Mouse (Mus musculus) myocyte (in vitro differentiated cells): ENCODE data around the gene Gngt2. TPM values are rescaled to one million over a fixed set of nuclear protein-coding genes. Genes with fewer than 3 reads are reported as not detected.
"Not testable (repeated sequence)": the region's sequence is repeated elsewhere in the genome, so short reads cannot be mapped to it uniquely, and the experiment has no call there.

Experiments used
- H3K27me3 ChIP-seq: one replicate; pipeline ENCODE4 v1.6.1; 2011; ENCODE audit not compliant: control insufficient read depth, insufficient read depth, insufficient read length
- H3K36me3 ChIP-seq: one replicate; pipeline ENCODE4 v1.6.1; 2011; ENCODE audit not compliant: control insufficient read depth, insufficient read depth
- H3K4me2 ChIP-seq: one replicate; pipeline ENCODE4 v1.6.1; 2011; ENCODE audit warnings: low read depth, control low read depth
- H3K4me3 ChIP-seq: one replicate; pipeline ENCODE4 v1.5.1; 2011; ENCODE audit warnings: mild to moderate bottlenecking, control low read depth, moderate library complexity
- H3K79me2 ChIP-seq: one replicate; pipeline ENCODE4 v1.6.1; 2011; ENCODE audit not compliant: control insufficient read depth, insufficient read depth
- H3ac ChIP-seq: one replicate; pipeline ENCODE4 v1.6.1; 2011; ENCODE audit not compliant: control insufficient read depth, insufficient read length
- CEBPB ChIP-seq: IDR thresholded peaks from 2 replicates; pipeline ENCODE4 v1.6.1; 2011; ENCODE audit warnings: mild to moderate bottlenecking, moderate library complexity; ENCODE audit not compliant: poor library complexity, insufficient read depth, severe bottlenecking
- E2F4 ChIP-seq: IDR thresholded peaks from one replicate; pipeline ENCODE4 v1.6.1; 2011; ENCODE audit warnings: mild to moderate bottlenecking, control low read depth, moderate library complexity; ENCODE audit not compliant: insufficient read depth
- MAX ChIP-seq: IDR thresholded peaks from one replicate; pipeline ENCODE4 v1.6.1; 2011; ENCODE audit warnings: low read depth, mild to moderate bottlenecking, control low read depth
- MYOD1 ChIP-seq, 3 experiments: IDR thresholded peaks; one replicate each; pipeline ENCODE4 v1.6.1; 2011; ENCODE audit warnings: control low read depth in 2 of 3, low read depth in 2 of 3, mild to moderate bottlenecking in 2 of 3, moderate library complexity in 1 of 3; ENCODE audit not compliant: insufficient read length in 2 of 3, control insufficient read depth in 1 of 3
- MYOG ChIP-seq, 3 experiments: IDR thresholded peaks; one replicate each; pipeline ENCODE4 v1.6.1; 2011; ENCODE audit warnings: control low read depth in 2 of 3, low read depth in 2 of 3, mild to moderate bottlenecking in 2 of 3; ENCODE audit not compliant: insufficient read length in 2 of 3, control insufficient read depth in 1 of 3, insufficient read depth in 1 of 3
- POLR2A ChIP-seq: IDR thresholded peaks from one replicate; pipeline ENCODE4 v1.6.1; 2011; ENCODE audit warnings: low read depth, mild to moderate bottlenecking, control low read depth, moderate library complexity; ENCODE audit not compliant: insufficient read length
- POLR2AphosphoS2 ChIP-seq: IDR thresholded peaks from one replicate; pipeline ENCODE4 v1.6.1; 2011; ENCODE audit warnings: low read depth, control low read depth; ENCODE audit not compliant: insufficient read length
- SRF ChIP-seq: IDR thresholded peaks from one replicate; pipeline ENCODE4 v1.6.1; 2011; ENCODE audit warnings: low read depth; ENCODE audit not compliant: control insufficient read depth, insufficient read length
- TCF12 ChIP-seq: IDR thresholded peaks from one replicate; pipeline ENCODE4 v1.6.1; 2011; ENCODE audit warnings: mild to moderate bottlenecking, control low read depth; ENCODE audit not compliant: poor library complexity, insufficient read depth, severe bottlenecking
- TCF3 ChIP-seq: IDR thresholded peaks from one replicate; pipeline ENCODE4 v1.6.1; 2011; ENCODE audit warnings: low read depth, control low read depth; ENCODE audit not compliant: insufficient read length
- USF1 ChIP-seq: IDR thresholded peaks from one replicate; pipeline ENCODE4 v1.6.1; 2011; ENCODE audit warnings: low read depth, mild to moderate bottlenecking, control low read depth, moderate library complexity
- polyA plus RNA-seq: library from polyadenylated mRNA; unstranded; fragments of >200 nt; fragmentation: generic; extraction: Trizol; gene quantifications from one replicate; pipeline ENCODE4 v1.2.1, GENCODE M21; 2012; ENCODE audit warnings: missing spikeins

Gngt2 gene
- polyA plus RNA-seq, 1 experiment: 1.1 TPM

GRCm38 (mm10) chr11:95869442-95869841 lies 32.4 kb downstream of the Gngt2 start:
- no peaks in the 10 kb centered on the region for H3K79me2 ChIP-seq
- no peak overlapping the region for H3ac ChIP-seq
- no peaks in the 10 kb centered on the region for H3K27me3 ChIP-seq

GRCm38 (mm10) chr11:95869918-95870470 lies 33.0 kb downstream of the Gngt2 start:
- Histone ChIP-seq H3K4me2 (no peak overlapping the region), H3K27me3 (no peaks in the 10 kb centered on the region), H3K36me3 (no peaks in the 10 kb centered on the region), H3ac (no peak overlapping the region), H3K4me3 (no peak overlapping the region), H3K79me2 (no peaks in the 10 kb centered on the region)
- TF ChIP-seq E2F4 (no peak), MAX (no peak), USF1 (no peak), MYOG (IDR thresholded peaks at IDR 0.05; ENCODE audit: control insufficient read depth in 1 of 3, insufficient read depth in 1 of 3, insufficient read length in 2 of 3, low read depth in 2 of 3) (no peak), TCF12 (no peak), TCF3 (no peak), SRF (no peak), POLR2A (no peak)

More at GRCm38 (mm10) chr11:95869442-95869841, 32.4 kb downstream of the Gngt2 start:
- H3K36me3 ChIP-seq: no peaks in the 10 kb centered on the region
- TF ChIP-seq POLR2AphosphoS2 (no peak), CEBPB (no peak), POLR2A (no peak)
- H3K4me2 ChIP-seq: no peak overlapping the region
- H3K4me3 ChIP-seq: no peak overlapping the region

GRCm38 (mm10) chr11:95875804-95876203 lies 38.8 kb downstream of the Gngt2 start:
- Histone ChIP-seq H3K4me2 (no peak overlapping the region), H3K36me3 (no peaks in the 10 kb centered on the region), H3K4me3 (no peak overlapping the region), H3K79me2 (no peaks in the 10 kb centered on the region), H3K27me3 (no peaks in the 10 kb centered on the region), H3ac (no peak overlapping the region)
- no peak for TF ChIP-seq POLR2AphosphoS2
- TF ChIP-seq MYOG (IDR thresholded peaks at IDR 0.05; ENCODE audit: control insufficient read depth in 1 of 3, insufficient read depth in 1 of 3, insufficient read length in 2 of 3, low read depth in 2 of 3): no peak
- TF ChIP-seq MAX: no peak
- no peak for TF ChIP-seq CEBPB

GRCm38 (mm10) chr11:95876296-95876695 lies 39.3 kb downstream of the Gngt2 start:
- Histone ChIP-seq H3K79me2 (no peaks in the 10 kb centered on the region), H3K4me2 (no peak overlapping the region), H3K36me3 (no peaks in the 10 kb centered on the region), H3K27me3 (no peaks in the 10 kb centered on the region), H3K4me3 (no peak overlapping the region), H3ac (no peak overlapping the region)
- no peak for TF ChIP-seq MYOG (IDR thresholded peaks at IDR 0.05; ENCODE audit: control insufficient read depth in 1 of 3, insufficient read depth in 1 of 3, insufficient read length in 2 of 3, low read depth in 2 of 3)

GRCm38 (mm10) chr11:95879861-95880260 lies 42.8 kb downstream of the Gngt2 start:
- H3ac ChIP-seq, H3K27me3 ChIP-seq, H3K36me3 ChIP-seq, H3K4me3 ChIP-seq, H3K4me2 ChIP-seq, H3K79me2 ChIP-seq: not testable (repeated sequence)

- Histone ChIP-seq H3K4me2 (no peak overlapping the region), H3K79me2 (no peaks in the 10 kb centered on the region), H3ac (no peak overlapping the region), H3K4me3 (no peak overlapping the region), H3K27me3 (peaks cover 18% of the 10 kb centered on the region), H3K36me3 (no peaks in the 10 kb centered on the region)
- TF ChIP-seq CEBPB: no peak
- no peak for TF ChIP-seq MYOD1 (IDR thresholded peaks at IDR 0.05; ENCODE audit: control insufficient read depth in 1 of 3, insufficient read length in 2 of 3, low read depth in 2 of 3)
- TF ChIP-seq TCF12: no peak
- no peak for TF ChIP-seq SRF
- TF ChIP-seq USF1: no peak
- TF ChIP-seq MYOG (IDR thresholded peaks at IDR 0.05; ENCODE audit: control insufficient read depth in 1 of 3, insufficient read depth in 1 of 3, insufficient read length in 2 of 3, low read depth in 2 of 3): no peak
- TF ChIP-seq E2F4: no peak
These were observed 53.5 kb downstream of the Gngt2 start for GRCm38 (mm10) chr11:95890462-95891051.

Other genes starting within 250 kb of the Gngt2 start
- 0.01 TPM for gene Ngfr, start 249.5 kb upstream of the Gngt2 start, polyA plus RNA-seq
- 343 TPM for gene Phb, start 170.3 kb upstream of the Gngt2 start, polyA plus RNA-seq
- 6.4 TPM for gene Zfp652, start 124.5 kb upstream of the Gngt2 start, polyA plus RNA-seq
- 0.02 TPM for gene B130006D01Rik, start 113.6 kb upstream of the Gngt2 start, polyA plus RNA-seq
- 165 TPM for gene Phospho1, start 12.7 kb upstream of the Gngt2 start, polyA plus RNA-seq
- gene Abi3, start 5.3 kb downstream of the Gngt2 start, polyA plus RNA-seq: 1.5 TPM
- 0.14 TPM for gene B4galnt2, start 77.7 kb downstream of the Gngt2 start, polyA plus RNA-seq
- gene Igf2bp1, start 168.7 kb downstream of the Gngt2 start, polyA plus RNA-seq: 0.30 TPM
- not detected for gene Gip, start 187.3 kb downstream of the Gngt2 start, polyA plus RNA-seq
- 112 TPM for gene Snf8, start 197.7 kb downstream of the Gngt2 start, polyA plus RNA-seq
- 53.6 TPM for gene Ube2z, start 228.2 kb downstream of the Gngt2 start, polyA plus RNA-seq
- gene Atp5g1, start 238.5 kb downstream of the Gngt2 start, polyA plus RNA-seq: 1,235 TPM